Mouse (Mus musculus): ENCODE data around the gene Srms. TPM values are rescaled to one million over a fixed set of nuclear protein-coding genes. Genes with fewer than 3 reads are reported as not detected.

Gene Srms
- polyA plus RNA-seq, 1 experiment = not detected

GRCm38 (mm10) chr2:181157180-181157579, 55.8 kb downstream of the Srms start:
- H3K4me1 ChIP-seq (ENCODE audit: control insufficient read depth, insufficient read depth, low read length) = no peaks in the 10 kb centered on the region
- H3K4me3 ChIP-seq (replicated peaks; ENCODE audit: control insufficient read depth, low read depth, low read length) = no peak overlapping the region
- 72% methylated on average over 4 of the region's 4 CpGs for WGBS
- no peak overlapping the region for H3K27ac ChIP-seq (ENCODE audit: control insufficient read depth, insufficient read depth, low read depth, low read length, poor library complexity)
- TF ChIP-seq POLR2A (IDR thresholded peaks at IDR 0.05; ENCODE audit: borderline replicate concordance, control insufficient read depth, low read depth, low read length) (no peak), CTCF (IDR thresholded peaks at IDR 0.05; ENCODE audit: control insufficient read depth, insufficient read depth, low read length) (no peak)

GRCm38 (mm10) chr2:181156248-181157121, 56.5 kb downstream of the Srms start, which contains the start of gene Eef1a2:
Eef1a2 (minus strand) TSS chr2:181157014.
- H3K27ac ChIP-seq (ENCODE audit: control insufficient read depth, insufficient read depth, low read depth, low read length, poor library complexity) = no peak within 1 kb of the TSS
- H3K4me3 ChIP-seq (replicated peaks; ENCODE audit: control insufficient read depth, low read depth, low read length) = no peak within 1 kb of the TSS
- 11% methylated on average over 55 of the region's 55 CpGs for WGBS
- no peaks in the 10 kb centered on the region for H3K4me1 ChIP-seq (ENCODE audit: control insufficient read depth, insufficient read depth, low read length)
- TF ChIP-seq POLR2A (IDR thresholded peaks at IDR 0.05; ENCODE audit: borderline replicate concordance, control insufficient read depth, low read depth, low read length) = no peak
- TF ChIP-seq CTCF (IDR thresholded peaks at IDR 0.05; ENCODE audit: control insufficient read depth, insufficient read depth, low read length) = no peak

- Histone ChIP-seq H3K4me1 (ENCODE audit: control insufficient read depth, insufficient read depth, low read length) (no peaks in the 10 kb centered on the region), H3K27ac (ENCODE audit: control insufficient read depth, insufficient read depth, low read depth, low read length, poor library complexity) (no peak overlapping the region), H3K4me3 (replicated peaks; ENCODE audit: control insufficient read depth, low read depth, low read length) (no peak overlapping the region)
- WGBS = 44% methylated on average over 4 of the region's 4 CpGs
- TF ChIP-seq POLR2A (IDR thresholded peaks at IDR 0.05; ENCODE audit: borderline replicate concordance, control insufficient read depth, low read depth, low read length) (no peak), CTCF (IDR thresholded peaks at IDR 0.05; ENCODE audit: control insufficient read depth, insufficient read depth, low read length) (no peak)
Observed at GRCm38 (mm10) chr2:181155801-181156200, 57.2 kb downstream of the Srms start.

Other genes starting within 250 kb of the Srms start
- 32.9 and 35.6 TPM in 2 replicates for gene Arfgap1, start 246.0 kb downstream of the Srms start, polyA plus RNA-seq (2011; ENCODE audit: insufficient read depth, insufficient read length, low replicate concordance, missing spikeins)
- gene Col20a1, start 226.7 kb downstream of the Srms start, polyA plus RNA-seq (2011; ENCODE audit: insufficient read depth, insufficient read length, low replicate concordance, missing spikeins) = 0.52 and 2.6 TPM in 2 replicates
- gene Chrna4, start 169.6 kb downstream of the Srms start, polyA plus RNA-seq (2011; ENCODE audit: insufficient read depth, insufficient read length, low replicate concordance, missing spikeins) = not detected in 2 replicates
- not detected in 2 replicates for gene Kcnq2, start 77.9 kb downstream of the Srms start, polyA plus RNA-seq (2011; ENCODE audit: insufficient read depth, insufficient read length, low replicate concordance, missing spikeins)
- gene Eef1a2, start 56.2 kb downstream of the Srms start, polyA plus RNA-seq (2011; ENCODE audit: insufficient read depth, insufficient read length, low replicate concordance, missing spikeins) = 0.47 and 0.97 TPM in 2 replicates
- 43.8 and 59.8 TPM in 2 replicates for gene Ppdpf, start 25.9 kb downstream of the Srms start, polyA plus RNA-seq (2011; ENCODE audit: insufficient read depth, insufficient read length, low replicate concordance, missing spikeins)
- not detected in 2 replicates for gene Ptk6, start 10.4 kb downstream of the Srms start, polyA plus RNA-seq (2011; ENCODE audit: insufficient read depth, insufficient read length, low replicate concordance, missing spikeins)
- gene Fndc11, start 6.8 kb upstream of the Srms start, polyA plus RNA-seq (2011; ENCODE audit: insufficient read depth, insufficient read length, low replicate concordance, missing spikeins) = not detected in 2 replicates
- gene Helz2, start 28.8 kb upstream of the Srms start, polyA plus RNA-seq (2011; ENCODE audit: insufficient read depth, insufficient read length, low replicate concordance, missing spikeins) = 11.2 and 29.3 TPM in 2 replicates
- gene Gmeb2, start 74.8 kb upstream of the Srms start, polyA plus RNA-seq (2011; ENCODE audit: insufficient read depth, insufficient read length, low replicate concordance, missing spikeins) = 18.5 and 28.7 TPM in 2 replicates
- 2.7 TPM in 1 of 2 replicates, not detected in the other for gene Stmn3, start 101.3 kb upstream of the Srms start, polyA plus RNA-seq (2011; ENCODE audit: insufficient read depth, insufficient read length, low replicate concordance, missing spikeins)
- gene Rtel1, start 106.6 kb upstream of the Srms start, polyA plus RNA-seq (2011; ENCODE audit: insufficient read depth, insufficient read length, low replicate concordance, missing spikeins) = 44.7 and 86.6 TPM in 2 replicates
- gene Zgpat, start 151.7 kb upstream of the Srms start, polyA plus RNA-seq (2011; ENCODE audit: insufficient read depth, insufficient read length, low replicate concordance, missing spikeins) = 10.8 and 30.8 TPM in 2 replicates
- gene Arfrp1, start 152.2 kb upstream of the Srms start, polyA plus RNA-seq (2011; ENCODE audit: insufficient read depth, insufficient read length, low replicate concordance, missing spikeins) = 25.1 and 48.4 TPM in 2 replicates
- 37.9 and 47.7 TPM in 2 replicates for gene Lime1, start 166.9 kb upstream of the Srms start, polyA plus RNA-seq (2011; ENCODE audit: insufficient read depth, insufficient read length, low replicate concordance, missing spikeins)
- 5.2 and 9.7 TPM in 2 replicates for gene Zbtb46, start 246.2 kb upstream of the Srms start, polyA plus RNA-seq (2011; ENCODE audit: insufficient read depth, insufficient read length, low replicate concordance, missing spikeins)

All from bone marrow, adult 2 months (tissue).